Mouse (Mus musculus): Measurements from ENCODE around the gene Spdye4c.
A peak's percentile ranks its signal among the peaks of the same experiment; 100 is the strongest.

The Spdye4c gene

GRCm38 (mm10) chr2:128590909-128591308, at the start of gene Spdye4c:
Gene Spdye4c, plus strand, starts transcription at chr2:128591209.
- DNase-seq (ENCODE audit: low spot score in 2 of 2): no peak

GRCm38 (mm10) chr2:128543495-128543894, 47.5 kb upstream of the Spdye4c start:
- DNase-seq (ENCODE audit: low spot score in 2 of 2): no peak

- peak; percentile 25 to 39 for DNase-seq (ENCODE audit: low spot score in 2 of 2)
Measured at GRCm38 (mm10) chr2:128544421-128545137, 46.4 kb upstream of the Spdye4c start.

GRCm38 (mm10) chr2:128545447-128545846, 45.6 kb upstream of the Spdye4c start:
- DNase-seq (ENCODE audit: low spot score in 2 of 2): no peak

GRCm38 (mm10) chr2:128547079-128547478, 43.9 kb upstream of the Spdye4c start:
- DNase-seq (ENCODE audit: low spot score in 2 of 2): no peak

GRCm38 (mm10) chr2:128548262-128548661, 42.7 kb upstream of the Spdye4c start:
- no peak for DNase-seq (ENCODE audit: low spot score in 2 of 2)

- no peak for DNase-seq (ENCODE audit: low spot score in 2 of 2)
Measured at GRCm38 (mm10) chr2:128549561-128549960, 41.4 kb upstream of the Spdye4c start.

GRCm38 (mm10) chr2:128549963-128550362, 41.0 kb upstream of the Spdye4c start:
- no peak for DNase-seq (ENCODE audit: low spot score in 2 of 2)

- no peak for DNase-seq (ENCODE audit: low spot score in 2 of 2)
Measured at GRCm38 (mm10) chr2:128552080-128552791, 38.8 kb upstream of the Spdye4c start.

- no peak for DNase-seq (ENCODE audit: low spot score in 2 of 2)
Measured at GRCm38 (mm10) chr2:128552798-128553720, 38.0 kb upstream of the Spdye4c start.

- no peak for DNase-seq (ENCODE audit: low spot score in 2 of 2)
Measured at GRCm38 (mm10) chr2:128555082-128555481, 35.9 kb upstream of the Spdye4c start.

GRCm38 (mm10) chr2:128564195-128564594, 26.8 kb upstream of the Spdye4c start:
- no peak for DNase-seq (ENCODE audit: low spot score in 2 of 2)

- no peak for DNase-seq (ENCODE audit: low spot score in 2 of 2)
Measured at GRCm38 (mm10) chr2:128565904-128566303, 25.1 kb upstream of the Spdye4c start.

- DNase-seq (ENCODE audit: low spot score in 2 of 2): peak in 1 of 2 experiments; percentile 5
Measured at GRCm38 (mm10) chr2:128566304-128567147, 24.5 kb upstream of the Spdye4c start.

- DNase-seq (ENCODE audit: low spot score in 2 of 2): no peak
Measured at GRCm38 (mm10) chr2:128568018-128568417, 23.0 kb upstream of the Spdye4c start.

- no peak for DNase-seq (ENCODE audit: low spot score in 2 of 2)
Measured at GRCm38 (mm10) chr2:128568490-128568889, 22.5 kb upstream of the Spdye4c start.

GRCm38 (mm10) chr2:128571001-128571400, 20.0 kb upstream of the Spdye4c start:
- DNase-seq (ENCODE audit: low spot score in 2 of 2): no peak

GRCm38 (mm10) chr2:128572726-128573624, 18.0 kb upstream of the Spdye4c start:
- peak; percentile 46 to 62 for DNase-seq (ENCODE audit: low spot score in 2 of 2)

- DNase-seq (ENCODE audit: low spot score in 2 of 2): no peak
Measured at GRCm38 (mm10) chr2:128582881-128583280, 8.1 kb upstream of the Spdye4c start.

GRCm38 (mm10) chr2:128592301-128592700, 1.3 kb downstream of the Spdye4c start:
- no peak for DNase-seq (ENCODE audit: low spot score in 2 of 2)
